Mouse (Mus musculus) embryonic facial prominence, embryonic 12.5 days (tissue): ENCODE measurements around the gene Rpl31. TPM values are rescaled to one million over a fixed set of nuclear protein-coding genes. Genes with fewer than 3 reads are reported as not detected.
A peak's percentile ranks its signal among the peaks of the same experiment; 100 is the strongest.

ENCODE experiments used
- ATAC-seq: fragments of 200-750 bp; cut with Nextera tagmentation; 2 replicates; pipeline ENCODE4 v1.8.0; 2017; ENCODE audit not compliant: insufficient number of reproducible peaks, insufficient read depth, low FRiP score, low TSS enrichment
- H3K27ac ChIP-seq: fragments of 300-500 bp; sonication (generic); 2 replicates; pipeline ENCODE4 v1.5.1; 2016; ENCODE audit warnings: mild to moderate bottlenecking
- H3K27me3 ChIP-seq: fragments of 300-500 bp; sonication (generic); 2 replicates; pipeline ENCODE4 v1.6.1; 2016; ENCODE audit warnings: mild to moderate bottlenecking, moderate library complexity
- H3K36me3 ChIP-seq: fragments of 300-500 bp; sonication (generic); 2 replicates; pipeline ENCODE4 v1.6.1; 2016; ENCODE audit warnings: mild to moderate bottlenecking
- H3K4me1 ChIP-seq: fragments of 300-500 bp; sonication (generic); 2 replicates; pipeline ENCODE4 v1.6.1; 2016
- H3K4me2 ChIP-seq: fragments of 300-500 bp; sonication (generic); replicated peaks from 2 replicates; pipeline ENCODE4 v1.6.1; 2016; ENCODE audit warnings: mild to moderate bottlenecking, moderate library complexity
- H3K4me3 ChIP-seq: fragments of 300-500 bp; sonication (generic); 2 replicates; pipeline ENCODE4 v1.5.1; 2016; ENCODE audit warnings: mild to moderate bottlenecking
- H3K9ac ChIP-seq: fragments of 300-500 bp; sonication (generic); 2 replicates; pipeline ENCODE4 v1.6.1; 2016; ENCODE audit warnings: mild to moderate bottlenecking, moderate library complexity
- H3K9me3 ChIP-seq: fragments of 300-500 bp; sonication (generic); 2 replicates; pipeline ENCODE4 v1.6.1; 2016; ENCODE audit warnings: mild to moderate bottlenecking, moderate library complexity
- WGBS: fragments of 180-500 bp; shearing (Covaris S2); methylation state at CpG from one replicate; pipeline ENCODE4 v1.1.7; 2016; 5-methylcytosine and 5-hydroxymethylcytosine counted together
- polyA plus RNA-seq: library from polyadenylated mRNA; unstranded; fragments of >200 nt; fragmentation: Nextera tagmentation; extraction: Ambion mirVana; gene quantifications from 2 replicates; pipeline ENCODE4 v1.2.1, GENCODE M21; 2016

Gene Rpl31
- 525 and 534 TPM in 2 replicates for polyA plus RNA-seq

GRCm38 (mm10) chr1:39367601-39368266 lies at the start of gene Rpl31:
Rpl31 (plus strand) TSS chr1:39367842.
- Histone ChIP-seq H3K4me2 (peak within 1 kb of the TSS; percentile 90), H3K27ac (peak within 1 kb of the TSS; percentile 91), H3K4me3 (peak within 1 kb of the TSS; percentile 95), H3K4me1 (peaks cover 19% of the 10 kb centered on the region), H3K9ac (peak within 1 kb of the TSS; percentile 98), H3K36me3 (peaks cover 33% of the 10 kb centered on the region), H3K27me3 (no peaks in the 10 kb centered on the region), H3K9me3 (no peaks in the 10 kb centered on the region)
- peak; percentile 96 for ATAC-seq
- WGBS, result under 1% methylated on average over 59 of the region's 62 CpGs

- H3K27me3 ChIP-seq, result no peaks in the 10 kb centered on the region
- H3K4me1 ChIP-seq, result peaks cover 18% of the 10 kb centered on the region
- no peak overlapping the region for H3K4me3 ChIP-seq
- no peaks in the 10 kb centered on the region for H3K36me3 ChIP-seq
- no peaks in the 10 kb centered on the region for H3K9me3 ChIP-seq
- no peak overlapping the region for H3K9ac ChIP-seq
- WGBS, result 78% methylated on average over 2 of the region's 2 CpGs
- no peak for ATAC-seq
- H3K27ac ChIP-seq, result no peak overlapping the region
- H3K4me2 ChIP-seq, result no peak overlapping the region
Measured at GRCm38 (mm10) chr1:39317935-39318334, 49.7 kb upstream of the Rpl31 start.

GRCm38 (mm10) chr1:39318870-39319269 lies 48.8 kb upstream of the Rpl31 start:
- Histone ChIP-seq H3K36me3 (no peaks in the 10 kb centered on the region), H3K4me2 (no peak overlapping the region), H3K9me3 (no peaks in the 10 kb centered on the region), H3K4me1 (peaks cover 8% of the 10 kb centered on the region), H3K27me3 (no peaks in the 10 kb centered on the region), H3K27ac (no peak overlapping the region), H3K9ac (no peak overlapping the region), H3K4me3 (no peak overlapping the region)
- WGBS, result 83% methylated on average over 7 of the region's 7 CpGs
- no peak for ATAC-seq

DNA sequence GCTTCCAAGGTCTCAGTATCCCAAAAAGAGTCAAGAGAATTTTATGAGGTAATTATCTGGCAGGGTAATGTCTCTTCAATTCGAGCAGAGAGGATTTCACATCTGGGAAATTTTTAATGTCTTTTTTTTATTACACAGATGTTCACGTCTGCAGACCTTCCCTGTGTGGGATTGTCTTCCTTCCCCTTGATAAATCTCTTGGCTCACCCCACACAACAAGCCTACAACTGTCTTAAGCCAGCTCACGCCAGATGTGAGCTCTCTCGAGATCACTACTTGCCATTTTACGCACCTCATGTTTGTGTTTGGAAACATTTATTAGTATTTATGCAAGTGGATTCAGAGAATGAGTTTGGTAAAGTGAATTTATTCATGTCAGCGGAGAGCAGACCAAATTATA lies 45.7 kb upstream of the Rpl31 start:
- H3K27me3 ChIP-seq, result no peaks in the 10 kb centered on the region
- no peaks in the 10 kb centered on the region for H3K36me3 ChIP-seq
- no peak overlapping the region for H3K4me2 ChIP-seq
- H3K9ac ChIP-seq, result no peak overlapping the region
- no peak overlapping the region for H3K4me3 ChIP-seq
- no peak for ATAC-seq
- H3K4me1 ChIP-seq, result peaks cover 6% of the 10 kb centered on the region
- no peaks in the 10 kb centered on the region for H3K9me3 ChIP-seq
- H3K27ac ChIP-seq, result no peak overlapping the region
- 69% methylated on average over 6 of the region's 6 CpGs for WGBS

- H3K27me3 ChIP-seq, result no peaks in the 10 kb centered on the region
- H3K9me3 ChIP-seq, result no peaks in the 10 kb centered on the region
- H3K27ac ChIP-seq, result no peak overlapping the region
- H3K4me1 ChIP-seq, result 0 out of 2 replicates have a peak, but pooled peaks cover 2% of the 10 kb centered on the region
- H3K4me2 ChIP-seq, result no peak overlapping the region
- H3K4me3 ChIP-seq, result no peak overlapping the region
- no peak overlapping the region for H3K9ac ChIP-seq
- no peak for ATAC-seq
- H3K36me3 ChIP-seq, result no peaks in the 10 kb centered on the region
- 87% methylated on average over 6 of the region's 6 CpGs for WGBS
Measured at GRCm38 (mm10) chr1:39325228-39325627, 42.4 kb upstream of the Rpl31 start.

- WGBS, result 78% methylated on average over 7 of the region's 7 CpGs
- H3K36me3 ChIP-seq, result no peaks in the 10 kb centered on the region
- no peaks in the 10 kb centered on the region for H3K27me3 ChIP-seq
- H3K27ac ChIP-seq, result no peak overlapping the region
- H3K4me3 ChIP-seq, result no peak overlapping the region
- 0 out of 2 replicates have a peak, but pooled peaks cover 2% of the 10 kb centered on the region for H3K4me1 ChIP-seq
- H3K4me2 ChIP-seq, result no peak overlapping the region
- no peak for ATAC-seq
- no peaks in the 10 kb centered on the region for H3K9me3 ChIP-seq
- H3K9ac ChIP-seq, result no peak overlapping the region
Measured at GRCm38 (mm10) chr1:39327546-39327945, 40.1 kb upstream of the Rpl31 start.

DNA sequence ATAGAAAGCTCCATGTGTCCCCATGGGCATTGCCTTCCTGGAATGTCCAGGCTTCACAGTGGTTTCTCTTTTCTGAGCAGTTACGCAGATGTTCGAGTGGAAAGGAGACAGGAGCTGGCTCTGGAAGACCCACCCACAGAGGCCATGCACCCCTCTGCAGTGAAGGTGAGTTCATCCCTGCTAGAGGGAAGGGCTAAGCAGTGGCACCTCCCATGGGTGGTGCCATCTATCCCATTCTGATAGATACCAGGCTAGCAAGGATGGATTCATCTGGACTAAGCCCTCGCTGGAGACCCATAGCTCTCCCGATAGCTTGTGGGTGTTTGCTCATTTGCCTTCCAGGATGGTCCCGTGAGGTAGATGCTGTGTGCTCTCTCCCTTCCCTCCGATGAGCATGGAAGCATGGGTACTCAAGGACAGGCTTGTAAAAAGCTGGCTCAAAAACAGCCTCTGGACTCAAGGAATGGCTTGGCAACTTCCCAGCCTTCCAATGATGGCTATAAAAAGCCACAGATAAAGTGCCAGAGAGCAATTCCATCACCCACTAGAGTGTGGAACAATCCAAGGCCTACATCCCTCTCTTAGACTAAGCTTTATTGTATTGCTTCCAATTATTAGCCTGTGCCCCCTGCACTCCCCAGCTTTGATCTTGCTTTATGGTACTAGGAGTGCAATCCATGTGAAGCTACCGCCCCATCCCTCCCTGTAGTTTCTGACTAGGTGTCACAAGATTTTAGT lies 36.6 kb upstream of the Rpl31 start:
- H3K36me3 ChIP-seq, result no peaks in the 10 kb centered on the region
- peaks cover 14% of the 10 kb centered on the region for H3K27me3 ChIP-seq
- no peak for ATAC-seq
- no peak overlapping the region for H3K4me3 ChIP-seq
- H3K9me3 ChIP-seq, result no peaks in the 10 kb centered on the region
- no peak overlapping the region for H3K4me2 ChIP-seq
- WGBS, result 86% methylated on average over 7 of the region's 7 CpGs
- H3K4me1 ChIP-seq, result peaks cover 9% of the 10 kb centered on the region
- no peak overlapping the region for H3K9ac ChIP-seq
- H3K27ac ChIP-seq, result no peak overlapping the region

GRCm38 (mm10) chr1:39332456-39332855 lies 35.2 kb upstream of the Rpl31 start:
- Histone ChIP-seq H3K4me3 (no peak overlapping the region), H3K27me3 (peaks cover 18% of the 10 kb centered on the region), H3K9ac (no peak overlapping the region), H3K4me2 (no peak overlapping the region), H3K36me3 (no peaks in the 10 kb centered on the region), H3K4me1 (peaks cover 9% of the 10 kb centered on the region), H3K27ac (no peak overlapping the region), H3K9me3 (no peaks in the 10 kb centered on the region)
- no peak for ATAC-seq
- 87% methylated on average over 4 of the region's 4 CpGs for WGBS

DNA sequence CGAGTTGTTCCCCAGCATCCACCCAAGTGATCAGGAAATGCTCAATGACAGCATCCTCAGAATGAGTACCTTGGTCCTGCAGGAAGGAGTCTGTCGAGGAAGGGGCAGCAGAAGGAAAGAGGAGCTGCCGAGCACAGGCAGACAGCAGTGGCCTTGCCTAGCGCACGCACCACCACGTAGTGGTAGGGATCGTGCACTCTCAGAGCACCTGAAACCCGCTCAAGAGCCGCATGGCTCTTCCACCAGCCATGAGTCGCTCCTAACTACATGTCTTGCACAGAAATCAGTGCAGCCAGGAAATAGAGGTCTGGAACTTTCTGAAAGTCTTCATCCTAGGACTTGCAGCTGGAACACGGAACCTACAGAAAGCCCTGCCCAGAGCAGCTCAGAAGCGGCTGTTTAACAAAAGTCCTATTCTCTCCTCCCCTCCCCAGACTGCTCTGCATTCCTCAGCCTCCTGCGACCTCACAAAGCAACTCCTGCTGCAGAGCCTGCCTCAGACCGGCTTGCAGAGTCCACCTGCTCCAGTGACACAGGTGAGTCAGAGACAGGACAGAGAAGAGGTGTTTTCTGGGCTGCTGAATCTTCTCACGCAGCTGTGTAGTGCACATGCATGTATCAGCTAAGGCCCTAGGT lies 32.0 kb upstream of the Rpl31 start:
- Histone ChIP-seq H3K27ac (no peak overlapping the region), H3K27me3 (peaks cover 21% of the 10 kb centered on the region), H3K36me3 (no peaks in the 10 kb centered on the region), H3K9me3 (no peaks in the 10 kb centered on the region), H3K4me2 (0 out of 2 replicates have a peak overlapping the region, but pooled peaks have one; percentile 5), H3K9ac (no peak overlapping the region), H3K4me1 (peaks cover 8% of the 10 kb centered on the region), H3K4me3 (no peak overlapping the region)
- no peak for ATAC-seq
- 20% methylated on average over 15 of the region's 15 CpGs for WGBS

- ATAC-seq, result no peak
- peaks cover 8% of the 10 kb centered on the region for H3K4me1 ChIP-seq
- WGBS, result 79% methylated on average over 8 of the region's 8 CpGs
- no peak overlapping the region for H3K4me2 ChIP-seq
- no peaks in the 10 kb centered on the region for H3K36me3 ChIP-seq
- peaks cover 25% of the 10 kb centered on the region for H3K27me3 ChIP-seq
- no peak overlapping the region for H3K9ac ChIP-seq
- H3K4me3 ChIP-seq, result no peak overlapping the region
- no peaks in the 10 kb centered on the region for H3K9me3 ChIP-seq
- H3K27ac ChIP-seq, result no peak overlapping the region
Measured at GRCm38 (mm10) chr1:39336788-39337187, 30.9 kb upstream of the Rpl31 start.

- ATAC-seq, result no peak
- no peak overlapping the region for H3K4me3 ChIP-seq
- WGBS, result 76% methylated on average over 10 of the region's 10 CpGs
- peaks cover 25% of the 10 kb centered on the region for H3K27me3 ChIP-seq
- no peak overlapping the region for H3K9ac ChIP-seq
- no peak overlapping the region for H3K27ac ChIP-seq
- H3K4me1 ChIP-seq, result peaks cover 8% of the 10 kb centered on the region
- H3K4me2 ChIP-seq, result no peak overlapping the region
- H3K36me3 ChIP-seq, result no peaks in the 10 kb centered on the region
- H3K9me3 ChIP-seq, result no peaks in the 10 kb centered on the region
Measured at GRCm38 (mm10) chr1:39338831-39339230, 28.8 kb upstream of the Rpl31 start.

- Histone ChIP-seq H3K27me3 (peaks cover 25% of the 10 kb centered on the region), H3K4me1 (peaks cover 8% of the 10 kb centered on the region), H3K4me2 (no peak overlapping the region), H3K36me3 (no peaks in the 10 kb centered on the region), H3K9me3 (no peaks in the 10 kb centered on the region), H3K27ac (no peak overlapping the region), H3K9ac (no peak overlapping the region), H3K4me3 (no peak overlapping the region)
- 44% methylated on average over 5 of the region's 5 CpGs for WGBS
- ATAC-seq, result no peak
Measured at GRCm38 (mm10) chr1:39339455-39339854, 28.2 kb upstream of the Rpl31 start.
